Mouse (Mus musculus) left cerebral cortex, adult 11 months (tissue): ENCODE data around the gene Tmed10.
A peak's percentile ranks its signal among the peaks of the same experiment; 100 is the strongest.

Source experiments
- DNase-seq: peaks from one replicate; pipeline ENCODE4 v3.0.0; 2022; ENCODE audit warnings: low spot score

Gene Tmed10

GRCm38 (mm10) chr12:85373591-85374560, 771 bp downstream of the Tmed10 start:
- peak; percentile 27 for DNase-seq

- no peak for DNase-seq
Observed at GRCm38 (mm10) chr12:85372068-85372665, 2.5 kb downstream of the Tmed10 start.

- DNase-seq = no peak
Observed at GRCm38 (mm10) chr12:85368441-85369063, 6.1 kb downstream of the Tmed10 start.

- peak; percentile 63 for DNase-seq
Observed at GRCm38 (mm10) chr12:85366271-85366670, 8.4 kb downstream of the Tmed10 start.

- DNase-seq = no peak
Observed at GRCm38 (mm10) chr12:85362510-85362909, 12.1 kb downstream of the Tmed10 start.

- no peak for DNase-seq
Observed at GRCm38 (mm10) chr12:85361580-85361979, 13.1 kb downstream of the Tmed10 start.

- DNase-seq = no peak
Observed at GRCm38 (mm10) chr12:85361165-85361564, 13.5 kb downstream of the Tmed10 start.

GRCm38 (mm10) chr12:85354061-85354460, 20.6 kb downstream of the Tmed10 start:
- no peak for DNase-seq

GRCm38 (mm10) chr12:85350407-85351232, 24.0 kb downstream of the Tmed10 start:
- DNase-seq = peak; percentile 70

- DNase-seq = no peak
Observed at GRCm38 (mm10) chr12:85348338-85348737, 26.3 kb downstream of the Tmed10 start.

- no peak for DNase-seq
Observed at GRCm38 (mm10) chr12:85347196-85347595, 27.5 kb downstream of the Tmed10 start.

- peak; percentile 68 for DNase-seq
Observed at GRCm38 (mm10) chr12:85346374-85346773, 28.3 kb downstream of the Tmed10 start.

- DNase-seq = no peak
Observed at GRCm38 (mm10) chr12:85345559-85345958, 29.1 kb downstream of the Tmed10 start.

GRCm38 (mm10) chr12:85344252-85344651, 30.4 kb downstream of the Tmed10 start:
- no peak for DNase-seq

- no peak for DNase-seq
Observed at GRCm38 (mm10) chr12:85342310-85342709, 32.3 kb downstream of the Tmed10 start.

GRCm38 (mm10) chr12:85341131-85341530, 33.5 kb downstream of the Tmed10 start:
- DNase-seq = peak; percentile 76

- DNase-seq = no peak
Observed at GRCm38 (mm10) chr12:85339947-85340346, 34.7 kb downstream of the Tmed10 start.

GRCm38 (mm10) chr12:85339243-85339729, 35.4 kb downstream of the Tmed10 start, which contains the start of gene Nek9:
TSS of gene Nek9 (minus strand) at chr12:85339362.
- DNase-seq = peak; percentile 85

- no peak for DNase-seq
Observed at GRCm38 (mm10) chr12:85338815-85339214, 35.8 kb downstream of the Tmed10 start.

- DNase-seq = no peak
Observed at GRCm38 (mm10) chr12:85337567-85338311, 36.9 kb downstream of the Tmed10 start.

- DNase-seq = no peak
Observed at GRCm38 (mm10) chr12:85330153-85330552, 44.5 kb downstream of the Tmed10 start.
